Mouse (Mus musculus) forebrain, embryonic 14.5 days (tissue): ENCODE results near the gene Atxn10. TPM values are rescaled to one million over a fixed set of nuclear protein-coding genes. Genes with fewer than 3 reads are reported as not detected.

Experiments
- ATAC-seq: fragments of 200-750 bp; cut with Nextera tagmentation; 2 replicates; pipeline ENCODE4 v1.8.0; 2017; ENCODE audit warnings: mild to moderate bottlenecking, moderate library complexity
- DNase-seq: peaks from one replicate; pipeline ENCODE4 v3.0.0-alpha.2; 2015; ENCODE audit warnings: low spot score
- H3K27ac ChIP-seq: fragments of 300-500 bp; sonication (generic); 2 replicates; pipeline ENCODE4 v1.5.1; 2014; ENCODE audit warnings: low read depth, mild to moderate bottlenecking, control low read depth, low read length, moderate library complexity
- H3K27me3 ChIP-seq: fragments of 300-500 bp; sonication (generic); replicated peaks from 2 replicates; pipeline ENCODE4 v1.6.1; 2014; ENCODE audit warnings: low read length, control low read depth, mixed read lengths; ENCODE audit not compliant: control insufficient read depth, insufficient read depth
- H3K36me3 ChIP-seq: fragments of 300-500 bp; sonication (generic); 2 replicates; pipeline ENCODE4 v1.6.1; 2014; ENCODE audit warnings: low read length, control low read depth; ENCODE audit not compliant: control insufficient read depth, insufficient read depth
- H3K4me1 ChIP-seq: fragments of 300-500 bp; sonication (generic); 2 replicates; pipeline ENCODE4 v1.6.1; 2014; ENCODE audit warnings: antibody characterized with exemption, low read length, control low read depth; ENCODE audit not compliant: control insufficient read depth, insufficient read depth
- H3K4me2 ChIP-seq: fragments of 300-500 bp; sonication (generic); 2 replicates; pipeline ENCODE4 v1.6.1; 2014; ENCODE audit warnings: mild to moderate bottlenecking, control low read depth, low read length
- H3K4me3 ChIP-seq: fragments of 300-500 bp; sonication (generic); 2 replicates; pipeline ENCODE4 v1.5.1; 2014; ENCODE audit warnings: low read depth, low read length, control low read depth
- H3K9ac ChIP-seq: fragments of 300-500 bp; sonication (generic); 2 replicates; pipeline ENCODE4 v1.6.1; 2014; ENCODE audit warnings: mild to moderate bottlenecking, low read length, control low read depth, moderate library complexity
- H3K9me3 ChIP-seq: fragments of 300-500 bp; sonication (generic); replicated peaks from 2 replicates; pipeline ENCODE4 v1.6.1; 2016; ENCODE audit warnings: low read length, control low read depth, mixed read lengths; ENCODE audit not compliant: control insufficient read depth
- WGBS: fragments of 180-500 bp; shearing (Covaris S2); extraction: QIAGEN DNeasy Blood & Tissue Kit; methylation state at CpG from one replicate; pipeline ENCODE4 v1.1.7; 2014; 5-methylcytosine and 5-hydroxymethylcytosine counted together
- polyA plus RNA-seq: library from polyadenylated mRNA; unstranded; fragments of >200 nt; fragmentation: Nextera tagmentation; extraction: Ambion mirVana; gene quantifications from 2 replicates; pipeline ENCODE4 v1.2.1, GENCODE M21; 2014

The Atxn10 gene
- polyA plus RNA-seq, 1 experiment from 2014 or later, result 516 TPM

DNA sequence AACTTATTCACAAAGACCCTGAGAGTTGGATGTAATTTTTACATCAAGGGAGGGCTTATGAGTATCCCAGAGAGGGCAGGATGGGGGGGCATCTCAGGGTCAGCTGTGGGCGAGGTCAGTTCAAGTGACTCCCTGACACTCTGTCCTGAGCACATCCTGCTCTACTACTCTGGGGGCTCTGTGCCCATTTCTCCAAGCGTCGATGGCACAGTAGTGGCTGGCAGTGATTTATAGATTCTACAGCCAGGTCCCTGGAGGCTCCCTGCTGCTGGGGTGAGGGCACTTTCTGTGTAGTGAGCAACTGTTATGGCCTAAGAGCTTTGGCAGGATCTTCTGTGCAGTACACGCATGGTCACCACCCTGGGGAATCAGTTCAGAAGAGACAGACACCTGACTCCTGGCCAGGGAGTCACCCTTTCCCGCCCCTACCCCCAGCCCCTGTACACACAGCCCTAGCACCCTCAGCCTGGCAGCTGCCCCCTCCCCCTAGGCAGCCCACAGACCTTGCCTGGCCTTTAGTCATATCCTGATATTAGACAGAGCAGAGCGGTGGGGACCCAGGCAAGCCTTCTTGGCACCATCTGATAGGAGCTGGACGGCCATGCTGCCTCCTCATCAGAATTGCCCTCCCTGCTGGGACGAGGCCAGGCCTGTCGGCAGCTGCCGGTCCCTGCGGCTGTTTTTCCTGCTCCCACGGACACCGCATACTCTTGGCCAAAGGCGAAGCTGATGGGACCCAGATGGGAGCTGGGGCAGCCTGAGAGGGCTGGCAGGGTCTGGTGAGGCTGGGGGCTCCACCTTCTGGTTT, 169.3 kb downstream of the Atxn10 start:
- WGBS, result 55% methylated on average over 14 of the region's 14 CpGs
- DNase-seq, result peak; percentile 61
- peak; percentile 52 for ATAC-seq

DNA sequence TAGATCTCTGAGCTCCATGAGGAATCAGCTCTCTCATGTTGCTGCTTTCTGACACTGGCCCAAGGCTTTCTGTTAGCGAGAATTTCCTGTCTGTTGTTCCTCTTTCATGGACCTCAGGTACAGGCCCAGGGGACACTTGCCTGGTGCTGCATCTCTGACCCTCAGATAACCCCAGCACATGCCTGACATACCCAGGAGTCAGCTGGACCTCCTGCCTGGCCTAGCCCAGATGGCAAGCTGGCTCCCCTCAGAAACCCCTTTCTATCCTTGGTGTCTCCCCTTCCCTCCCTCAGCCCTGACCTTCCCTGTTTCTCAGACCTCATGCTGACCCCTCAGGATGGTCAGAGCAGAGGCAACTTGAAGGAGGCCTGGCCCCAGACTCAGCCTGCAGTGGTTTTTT, 170.6 kb downstream of the Atxn10 start:
- no peak overlapping the region for H3K4me2 ChIP-seq
- H3K4me3 ChIP-seq, result no peak overlapping the region
- 87% methylated on average over 1 of the region's 1 CpGs for WGBS
- H3K9me3 ChIP-seq, result no peaks in the 10 kb centered on the region
- no peaks in the 10 kb centered on the region for H3K36me3 ChIP-seq
- H3K4me1 ChIP-seq, result peaks cover 10% of the 10 kb centered on the region
- no peak overlapping the region for H3K27ac ChIP-seq
- H3K9ac ChIP-seq, result no peak overlapping the region
- no peaks in the 10 kb centered on the region for H3K27me3 ChIP-seq
- ATAC-seq, result no peak
- DNase-seq, result no peak

More for the DNA sequence above, 169.3 kb downstream of the Atxn10 start:
- Histone ChIP-seq H3K27ac (peak overlapping the region; percentile 50; the same call in 1 of the 2 replicates), H3K4me2 (no peak overlapping the region), H3K9ac (no peak overlapping the region), H3K27me3 (no peaks in the 10 kb centered on the region), H3K4me1 (peaks cover 10% of the 10 kb centered on the region), H3K9me3 (no peaks in the 10 kb centered on the region), H3K4me3 (no peak overlapping the region), H3K36me3 (no peaks in the 10 kb centered on the region)

DNA sequence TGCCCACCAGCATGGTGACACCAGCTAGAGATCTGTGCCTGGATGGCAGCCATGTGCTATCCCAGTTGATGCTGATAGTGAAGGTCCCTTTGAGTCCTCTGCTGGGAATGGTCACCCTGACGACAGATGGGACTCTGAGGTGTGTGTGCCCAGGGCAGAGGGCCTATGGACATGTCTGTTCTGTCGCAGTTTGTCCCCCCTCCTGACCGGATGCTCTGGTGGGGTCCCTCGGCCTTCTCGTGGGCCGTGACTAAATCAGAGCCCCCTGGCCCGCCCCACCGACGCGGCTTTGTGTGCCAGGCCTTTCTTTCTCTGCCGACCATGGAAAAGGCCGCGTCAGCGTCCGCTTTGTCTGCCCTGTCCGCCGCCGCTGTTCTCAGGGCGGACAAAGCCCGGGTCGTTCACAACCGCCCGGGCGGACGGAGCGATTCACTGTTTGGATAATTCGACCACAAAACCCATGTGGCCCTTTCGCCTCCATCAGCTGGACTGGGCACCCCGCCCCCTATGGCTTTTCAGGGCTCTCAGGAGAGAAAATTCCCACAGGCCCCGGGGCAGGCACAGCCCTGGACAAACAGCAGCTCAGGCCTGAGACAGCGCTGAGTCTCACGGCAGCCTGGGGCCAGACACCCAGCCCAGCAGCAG, 171.4 kb downstream of the Atxn10 start:
- DNase-seq, result peak; percentile 47
- peak overlapping the region; percentile 40 for H3K9ac ChIP-seq
- H3K27ac ChIP-seq, result peak overlapping the region; percentile 22; the same call in 1 of the 2 replicates
- H3K36me3 ChIP-seq, result no peaks in the 10 kb centered on the region
- ATAC-seq, result peak; percentile 45
- H3K4me1 ChIP-seq, result peaks cover 10% of the 10 kb centered on the region
- H3K9me3 ChIP-seq, result no peaks in the 10 kb centered on the region
- H3K27me3 ChIP-seq, result no peaks in the 10 kb centered on the region
- H3K4me3 ChIP-seq, result no peak overlapping the region
- H3K4me2 ChIP-seq, result no peak overlapping the region
- WGBS, result 13% methylated on average over 31 of the region's 32 CpGs

Other genes starting within 250 kb of the Atxn10 start
- gene Smc1b, start 204.3 kb upstream of the Atxn10 start, polyA plus RNA-seq, result 0.09 and 0.28 TPM in 2 replicates
- 0.64 and 0.97 TPM in 2 replicates for gene Ribc2, start 204.2 kb upstream of the Atxn10 start, polyA plus RNA-seq
- 48.9 and 52.1 TPM in 2 replicates for gene Fbln1, start 130.3 kb upstream of the Atxn10 start, polyA plus RNA-seq
- not detected in 2 replicates for gene 7530416G11Rik, start 167.0 kb downstream of the Atxn10 start, polyA plus RNA-seq
- 73.4 and 84.7 TPM in 2 replicates for gene Wnt7b, start 246.2 kb downstream of the Atxn10 start, polyA plus RNA-seq